Comparison of ENCODE assay signal across 10 mouse cellular contexts in genomic region chr8:119311412-119311811, GRCm38 (mm10). TPM values are rescaled to one million over a fixed set of nuclear protein-coding genes. Genes with fewer than 3 reads are reported as not detected.
DNase-seq lines count a peak whose midpoint lies in the region; ATAC-seq and TF ChIP-seq lines count a peak whose summit lies in the region.
"Had no signal": no experiment of that assay in that cellular context is flagged by ENCODE, and none has a peak within 500 bp of the region (broad histone marks: within the 10 kb centered on the region; RNA-seq: fewer than 3 reads in every experiment).

No protein-coding gene starts in this region.

- no peaks in the 10 kb centered on the region for H3K36me3 ChIP-seq in kidney, embryonic 14.5 days (ENCODE audit: control insufficient read depth, insufficient read depth, low read length)
- H3K36me3 ChIP-seq in ES-E14 (ENCODE audit: control insufficient read depth, insufficient read depth, low read length, poor library complexity, severe bottlenecking), result no peaks in the 10 kb centered on the region
- H3K36me3 ChIP-seq: embryonic facial prominence, embryonic 15.5 days; limb, embryonic 12.5 days had no signal

- H3K9me3 ChIP-seq in kidney, embryonic 14.5 days (ENCODE audit: control insufficient read depth, low read length), result no peaks in the 10 kb centered on the region
- H3K9me3 ChIP-seq in ES-E14 (ENCODE audit: control insufficient read depth, insufficient read depth, low read depth, low read length), result no peaks in the 10 kb centered on the region; the same call in 1 of the 2 replicates
- H3K9me3 ChIP-seq: embryonic facial prominence, embryonic 15.5 days; limb, embryonic 12.5 days had no signal

- peak; percentile 33 for DNase-seq in kidney, adult 9 months
- DNase-seq in ES-E14 (ENCODE audit: low read depth, low spot score), result peak; percentile 52
- DNase-seq in right cerebral cortex, postnatal 36 days (ENCODE audit: low spot score in 2 of 2), result no peak

- H3K4me3 ChIP-seq in kidney, embryonic 14.5 days (ENCODE audit: low read length), result no peak overlapping the region
- no peak overlapping the region for H3K4me3 ChIP-seq in ES-E14 (ENCODE audit: insufficient read depth in 1 of 2, low read depth in 1 of 2, low read length in 2 of 2, poor library complexity in 1 of 2, severe bottlenecking in 1 of 2)
- no peak overlapping the region for H3K4me3 ChIP-seq in bone marrow, adult 2 months (replicated peaks; ENCODE audit: control insufficient read depth, low read depth, low read length)
- H3K4me3 ChIP-seq: embryonic facial prominence, embryonic 15.5 days; limb, embryonic 12.5 days had no signal

- H3K27ac ChIP-seq in kidney, embryonic 14.5 days (ENCODE audit: low read depth, low read length), result no peak overlapping the region
- no peak overlapping the region for H3K27ac ChIP-seq in ES-E14 (ENCODE audit: insufficient read depth, low read depth, low read length, poor library complexity, severe bottlenecking)
- no peak overlapping the region for H3K27ac ChIP-seq in bone marrow, adult 2 months (ENCODE audit: control insufficient read depth, insufficient read depth, low read depth, low read length, poor library complexity)
- H3K27ac ChIP-seq: embryonic facial prominence, embryonic 15.5 days; limb, embryonic 12.5 days had no signal

- TF ChIP-seq CTCF in bone marrow, adult 2 months (IDR thresholded peaks at IDR 0.05; ENCODE audit: control insufficient read depth, insufficient read depth, low read length), result peak; percentile 23; the same call in 1 of the 2 replicates

- ATAC-seq in kidney, embryonic 14.5 days (ENCODE audit: low FRiP score, low TSS enrichment), result no peak
- peak; percentile 83 for ATAC-seq in megakaryocyte progenitor cell, adult 5-6 weeks (replicated peaks; ENCODE audit: poor library complexity)
- ATAC-seq in inflammation-experienced regulatory T-cells, adult 6 months, result no peak
- ATAC-seq in monocyte, adult 5-6 weeks (replicated peaks; ENCODE audit: insufficient number of reproducible peaks, low FRiP score, low TSS enrichment, poor library complexity, severe bottlenecking), result no peak

- no peak for TF ChIP-seq POLR2A in bone marrow, adult 2 months (IDR thresholded peaks at IDR 0.05; ENCODE audit: borderline replicate concordance, control insufficient read depth, low read depth, low read length)

- WGBS in kidney, embryonic 14.5 days, result 33% methylated on average over 3 of the region's 3 CpGs
- WGBS in bone marrow, adult 2 months, result 14% methylated on average over 3 of the region's 3 CpGs

- no peak overlapping the region for H3K9ac ChIP-seq in kidney, embryonic 14.5 days (ENCODE audit: low read depth, low read length)
- no peak overlapping the region for H3K9ac ChIP-seq in ES-E14 (ENCODE audit: insufficient read depth, low read depth, low read length, poor library complexity, severe bottlenecking)
- H3K9ac ChIP-seq: embryonic facial prominence, embryonic 15.5 days; limb, embryonic 12.5 days had no signal

- H3K4me2 ChIP-seq in kidney, embryonic 14.5 days (replicated peaks; ENCODE audit: low read depth, low read length), result no peak overlapping the region
- H3K4me2 ChIP-seq: embryonic facial prominence, embryonic 15.5 days; limb, embryonic 12.5 days had no signal

- in situ Hi-C loops in ES-E14 (cut with MboI; ENCODE audit: low sequenced_read_pairs in 2 of 2, unreplicated experiment in 2 of 2), result no loop called here

- no peaks in the 10 kb centered on the region for H3K27me3 ChIP-seq in kidney, embryonic 14.5 days (ENCODE audit: control insufficient read depth, insufficient read depth, low read length)
- H3K27me3 ChIP-seq: embryonic facial prominence, embryonic 15.5 days; limb, embryonic 12.5 days had no signal

- H3K4me1 ChIP-seq in kidney, embryonic 14.5 days (ENCODE audit: control insufficient read depth, insufficient read depth, low read length), result no peaks in the 10 kb centered on the region
- H3K4me1 ChIP-seq in ES-E14 (ENCODE audit: control insufficient read depth in 2 of 2, insufficient read depth in 2 of 2, low read length in 2 of 2, poor library complexity in 1 of 2), result no peaks in the 10 kb centered on the region
- no peaks in the 10 kb centered on the region for H3K4me1 ChIP-seq in bone marrow, adult 2 months (ENCODE audit: control insufficient read depth, insufficient read depth, low read length)
- H3K4me1 ChIP-seq: embryonic facial prominence, embryonic 15.5 days; limb, embryonic 12.5 days had no signal

TF ChIP-seq in ES-E14, 5 proteins besides CTCF, POLR2A, EP300 and RAD21:
- no peak; the same call in 1 of the 2 replicates for TF ChIP-seq ZC3H11A (IDR thresholded peaks at IDR 0.05; ENCODE audit: borderline replicate concordance, low read depth, low read length)
- no peak for TF ChIP-seq ZNF384 (IDR thresholded peaks at IDR 0.05; ENCODE audit: low read depth, low read length)
- TF ChIP-seq HCFC1 (IDR thresholded peaks at IDR 0.05; ENCODE audit: borderline replicate concordance, insufficient read depth, low read length), result no peak
- no peak for TF ChIP-seq CHD2 (IDR thresholded peaks at IDR 0.05; ENCODE audit: low read depth, low read length)
- no peak for TF ChIP-seq MAFK (IDR thresholded peaks at IDR 0.05; ENCODE audit: insufficient read depth, low read depth, low read length)

RNA-seq across cellular contexts. Expression of gene Hsbp1, which starts 32.9 kb away (rescaled TPM):
- polyA plus RNA-seq in kidney, embryonic 14.5 days (2014; fragmentation: Nextera tagmentation; extraction: Ambion mirVana), result 305 and 387 TPM in 2 replicates
- total RNA-seq in ES-E14 (2012; rRNA removed), result 94.5 and 98.9 TPM in 2 replicates
- polyA plus RNA-seq in bone marrow, adult 2 months (2011; ENCODE audit: insufficient read depth, insufficient read length, low replicate concordance, missing spikeins), result 45.8 and 78.0 TPM in 2 replicates
- total RNA-seq in megakaryocyte progenitor cell, adult 5-6 weeks (2015), result 162 TPM in 2 replicates
- 82.7 and 83.3 TPM in 2 replicates for total RNA-seq in megakaryocyte progenitor cell, adult 5-6 weeks (2017)
- 100 to 1,000 TPM; 199 to 226 (median 213) TPM for polyA plus RNA-seq in inflammation-experienced regulatory T-cells, adult 6 months (2017; shearing (Covaris generic))
- total RNA-seq in monocyte, adult 5-6 weeks (2017), result 75.3 to 78.1 TPM (median 76.0 TPM) in 3 replicates

Comparison
In these comparisons a context has a peak if more than half of its experiments do, and no peak if none do; other contexts are left out.
1. DNase-seq: peak in kidney, adult 9 months (single experiment) and ES-E14 (single experiment); none in right cerebral cortex, postnatal 36 days (0 of 2).